Mouse (Mus musculus) skeletal muscle tissue, adult 2 months (tissue): ENCODE results near the gene Metap1d.

Experiments used
- DNase-seq: peaks from one replicate; pipeline ENCODE4 v3.0.0-alpha.2; 2012; ENCODE audit warnings: low read depth, low spot score

Gene Metap1d

DNA sequence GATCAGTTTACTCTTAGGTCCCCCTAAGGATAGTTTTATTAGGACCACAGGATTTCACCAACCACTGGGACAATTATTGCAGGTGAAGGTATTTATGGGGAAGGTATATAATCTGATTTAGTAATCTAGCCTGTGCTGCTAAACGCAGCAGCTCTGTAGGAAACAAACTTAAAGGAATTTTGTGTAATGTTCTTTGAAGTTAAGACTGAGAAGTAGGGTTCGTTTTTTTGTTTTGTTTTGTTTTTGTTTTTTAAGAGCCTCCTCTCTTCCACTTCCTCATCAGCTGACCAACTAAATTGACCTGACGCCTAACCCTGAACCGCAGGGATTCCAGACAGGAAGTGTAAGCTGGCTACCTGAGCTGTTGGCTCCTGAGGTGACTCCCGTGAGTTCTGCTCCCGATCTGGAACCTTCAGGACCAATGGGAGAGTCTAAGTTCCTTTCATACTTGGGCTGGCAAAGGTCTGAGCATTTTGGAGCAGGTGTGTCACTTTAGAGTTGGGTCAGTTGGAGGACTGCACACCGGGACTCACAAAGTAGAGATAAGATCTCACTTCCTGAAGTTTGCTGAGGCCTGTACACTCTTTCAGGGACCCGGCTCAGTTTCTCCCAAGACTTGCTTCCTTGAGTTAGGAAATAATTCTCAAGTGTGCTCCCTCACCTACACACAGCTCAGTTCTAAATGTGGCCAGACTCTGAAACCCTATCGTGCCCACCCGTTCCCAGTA lies 73.7 kb downstream of the Metap1d start:
- no peak for DNase-seq

DNA sequence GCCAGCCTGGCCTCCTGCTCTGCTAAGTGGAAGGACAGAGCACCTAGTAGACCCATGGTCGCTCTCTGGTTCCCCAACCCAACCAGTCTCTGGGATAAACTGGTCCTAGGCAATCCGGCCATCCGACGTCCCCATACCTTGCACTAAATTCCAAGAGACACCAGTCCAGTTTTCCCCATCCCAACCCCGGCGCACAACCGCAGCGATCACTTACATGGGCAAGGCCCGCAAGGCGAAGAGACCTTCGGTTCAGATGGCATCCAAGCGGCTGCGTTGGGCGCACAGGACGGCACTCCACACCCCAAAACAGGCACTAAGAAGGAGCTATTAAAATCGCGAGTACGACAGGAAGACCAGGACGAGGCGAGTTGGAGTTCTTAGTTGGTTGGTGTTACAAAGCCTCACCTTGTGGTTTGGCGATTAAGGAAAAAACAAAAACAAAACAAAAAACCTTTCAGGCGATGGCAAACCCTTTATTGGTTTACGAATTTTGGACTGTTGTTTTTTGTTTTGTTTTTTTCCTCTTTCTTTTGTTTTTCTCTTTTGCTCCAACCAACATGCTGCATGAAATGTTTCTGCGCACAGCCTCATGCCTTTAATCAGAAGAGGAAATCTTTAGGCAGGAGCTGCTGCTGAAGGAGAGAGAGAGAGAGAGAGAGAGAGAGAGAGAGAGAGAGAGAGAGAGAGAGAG lies 74.4 kb downstream of the Metap1d start:
- no peak for DNase-seq

DNA sequence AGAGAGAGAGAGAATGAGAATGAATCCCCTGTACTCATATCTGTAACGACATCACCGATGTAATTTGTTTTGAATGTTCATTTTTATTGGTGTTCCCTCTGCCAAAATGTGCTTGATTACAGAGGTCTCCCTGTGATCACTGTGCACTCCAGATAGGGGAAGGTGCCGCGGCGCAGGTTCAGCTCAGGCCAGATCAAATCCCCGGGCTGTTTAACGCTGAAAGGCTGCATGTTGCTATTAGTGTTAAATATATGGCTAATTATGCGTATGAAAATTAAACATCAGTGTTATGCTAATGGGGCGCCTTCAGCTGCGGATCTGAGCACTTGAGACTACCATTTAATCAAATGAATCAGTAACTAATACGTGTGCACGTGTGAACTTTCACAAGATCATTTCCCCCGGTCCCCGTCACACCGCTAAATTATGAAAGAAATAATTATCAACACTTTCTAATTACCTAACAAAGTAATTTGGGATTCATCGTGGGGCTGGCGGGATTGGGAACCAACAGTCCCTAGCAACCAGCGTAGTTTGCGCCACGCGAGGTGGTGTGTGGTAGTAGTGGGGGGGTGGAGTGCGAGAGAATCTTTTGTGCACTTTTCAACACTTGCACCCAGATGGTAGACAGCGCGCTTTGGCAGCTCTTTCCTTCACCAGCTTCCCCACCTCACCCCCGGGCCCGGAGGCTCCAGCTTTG lies 75.1 kb downstream of the Metap1d start, which contains the start of gene Dlx1:
TSS of gene Dlx1 (plus strand) at position 100 of the 700 bp plus-strand sequence.
- no peak for DNase-seq

DNA sequence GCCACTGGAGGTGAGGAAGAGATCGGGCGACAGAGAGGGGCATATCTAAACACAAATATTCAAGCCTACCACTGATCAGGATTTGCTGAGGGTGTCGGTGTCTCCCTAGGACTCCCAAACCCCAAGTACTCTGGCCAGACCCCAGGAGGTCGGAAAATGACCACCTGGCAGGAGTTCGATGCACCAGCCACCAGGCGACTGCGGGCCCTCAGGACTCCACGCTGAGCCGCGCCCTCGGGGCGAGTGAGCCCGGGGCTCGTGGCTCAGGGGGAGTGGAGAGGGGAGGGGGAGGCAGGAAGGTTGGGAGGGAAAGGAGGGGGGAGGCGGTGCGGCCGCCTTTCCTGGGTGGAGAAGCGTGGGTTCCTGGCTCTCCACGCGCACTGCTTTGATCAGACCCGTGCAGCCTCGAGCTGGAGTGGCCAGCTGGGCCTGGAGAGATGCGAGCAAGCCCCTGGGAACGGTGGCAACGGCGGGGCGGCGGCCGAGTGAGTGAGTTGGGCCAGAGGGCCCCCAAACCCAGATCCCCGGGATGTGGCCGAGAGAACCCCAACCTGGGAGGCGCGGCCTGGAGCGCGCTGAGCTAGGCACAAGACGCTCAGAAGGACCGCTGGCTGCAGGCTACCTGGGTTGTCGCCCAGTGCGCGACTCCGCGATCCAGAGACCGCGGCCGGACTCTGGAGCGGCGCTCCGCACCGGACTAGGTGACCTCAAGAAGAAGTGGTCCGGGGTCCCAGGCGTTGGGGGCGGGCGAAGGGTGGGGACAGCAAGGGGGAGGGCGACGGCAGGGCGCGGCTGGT lies 75.8 kb downstream of the Metap1d start:
- no peak for DNase-seq

DNA sequence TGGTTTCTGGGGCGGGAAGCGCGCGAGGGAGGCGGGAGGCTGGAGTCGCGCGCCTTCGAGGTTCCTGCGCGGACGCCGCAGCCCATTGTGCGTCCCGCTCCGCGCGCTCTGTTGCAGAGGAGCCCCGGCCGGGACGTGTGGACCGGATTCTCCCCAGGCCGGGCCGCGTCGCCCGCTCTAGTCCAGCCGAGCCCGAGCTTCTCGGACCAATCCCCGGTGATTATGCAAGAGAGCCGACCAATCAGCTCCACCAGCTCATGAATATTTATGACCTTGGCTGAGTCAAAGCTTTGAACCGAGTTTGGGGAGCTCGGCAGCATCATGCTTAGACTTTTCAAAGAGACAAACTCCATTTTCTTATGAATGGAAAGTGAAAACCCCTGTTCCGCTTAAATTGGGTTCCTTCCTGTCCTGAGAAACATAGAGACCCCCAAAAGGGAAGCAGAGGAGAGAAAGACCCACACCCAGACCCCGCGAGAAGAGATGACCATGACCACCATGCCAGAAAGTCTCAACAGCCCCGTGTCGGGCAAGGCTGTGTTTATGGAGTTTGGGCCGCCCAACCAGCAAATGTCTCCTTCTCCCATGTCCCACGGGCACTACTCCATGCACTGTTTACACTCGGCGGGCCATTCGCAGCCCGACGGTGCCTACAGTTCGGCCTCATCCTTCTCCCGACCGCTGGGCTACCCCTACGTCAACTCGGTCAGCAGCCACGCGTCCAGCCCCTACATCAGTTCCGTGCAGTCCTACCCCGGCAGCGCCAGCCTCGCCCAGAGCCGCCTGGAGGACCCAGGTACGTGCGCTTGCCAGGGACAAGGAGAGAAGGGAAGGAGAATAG lies 76.7 kb downstream of the Metap1d start:
- DNase-seq, result peak; percentile 62

DNA sequence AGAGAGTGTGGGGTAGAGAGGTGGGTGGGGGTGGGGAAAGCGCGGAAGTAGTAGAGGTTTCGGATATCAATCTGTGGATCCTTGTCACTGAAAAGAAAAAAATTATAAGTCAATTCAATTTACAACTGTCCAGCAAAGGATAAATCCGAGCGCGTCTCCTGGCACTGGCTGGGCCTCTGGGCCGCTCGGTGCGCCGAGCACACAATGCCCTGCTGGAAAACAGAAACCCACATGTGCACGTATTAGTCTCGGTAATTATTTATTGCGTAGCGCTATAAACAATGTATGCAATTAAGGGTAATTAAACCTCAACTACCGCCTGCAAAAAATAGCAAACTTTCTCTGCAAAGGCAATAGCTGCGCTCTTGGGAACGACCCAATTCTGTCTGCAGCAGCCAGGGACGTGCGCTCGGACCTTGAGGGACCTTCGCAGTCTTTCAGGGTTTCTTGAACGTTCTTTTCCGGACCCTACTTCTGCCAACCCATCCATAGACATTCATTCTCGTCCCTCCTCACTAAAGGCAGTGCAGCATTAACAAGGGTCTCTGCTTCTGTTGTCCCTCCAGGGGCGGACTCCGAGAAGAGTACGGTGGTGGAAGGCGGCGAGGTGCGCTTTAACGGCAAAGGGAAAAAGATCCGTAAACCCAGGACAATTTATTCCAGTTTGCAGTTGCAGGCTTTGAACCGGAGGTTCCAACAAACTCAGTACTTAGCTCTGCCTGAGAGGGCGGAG lies 77.5 kb downstream of the Metap1d start:
- DNase-seq, result no peak

DNA sequence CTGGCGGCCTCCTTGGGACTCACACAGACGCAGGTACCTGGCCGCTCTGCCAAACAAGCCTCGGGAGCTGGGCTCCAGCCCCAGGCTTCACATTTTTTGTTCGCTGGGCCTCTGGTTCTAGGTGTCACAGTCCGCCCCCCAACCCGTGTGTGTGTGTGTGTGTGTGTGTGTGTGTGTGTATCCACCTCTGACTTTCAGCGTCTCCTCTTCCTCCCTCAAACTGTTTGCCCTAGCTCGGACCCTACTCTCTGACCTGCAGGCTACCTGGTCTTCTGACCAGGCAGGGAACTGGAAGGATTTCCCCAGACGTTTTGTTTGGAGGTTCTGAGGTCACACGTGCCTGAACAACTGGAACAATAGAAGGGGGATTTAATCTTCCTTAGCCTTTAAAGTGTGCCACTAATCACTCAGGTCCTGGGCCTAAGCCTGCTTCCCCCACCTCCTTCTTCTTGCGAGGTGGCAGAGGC lies 78.1 kb downstream of the Metap1d start:
- no peak for DNase-seq

DNA sequence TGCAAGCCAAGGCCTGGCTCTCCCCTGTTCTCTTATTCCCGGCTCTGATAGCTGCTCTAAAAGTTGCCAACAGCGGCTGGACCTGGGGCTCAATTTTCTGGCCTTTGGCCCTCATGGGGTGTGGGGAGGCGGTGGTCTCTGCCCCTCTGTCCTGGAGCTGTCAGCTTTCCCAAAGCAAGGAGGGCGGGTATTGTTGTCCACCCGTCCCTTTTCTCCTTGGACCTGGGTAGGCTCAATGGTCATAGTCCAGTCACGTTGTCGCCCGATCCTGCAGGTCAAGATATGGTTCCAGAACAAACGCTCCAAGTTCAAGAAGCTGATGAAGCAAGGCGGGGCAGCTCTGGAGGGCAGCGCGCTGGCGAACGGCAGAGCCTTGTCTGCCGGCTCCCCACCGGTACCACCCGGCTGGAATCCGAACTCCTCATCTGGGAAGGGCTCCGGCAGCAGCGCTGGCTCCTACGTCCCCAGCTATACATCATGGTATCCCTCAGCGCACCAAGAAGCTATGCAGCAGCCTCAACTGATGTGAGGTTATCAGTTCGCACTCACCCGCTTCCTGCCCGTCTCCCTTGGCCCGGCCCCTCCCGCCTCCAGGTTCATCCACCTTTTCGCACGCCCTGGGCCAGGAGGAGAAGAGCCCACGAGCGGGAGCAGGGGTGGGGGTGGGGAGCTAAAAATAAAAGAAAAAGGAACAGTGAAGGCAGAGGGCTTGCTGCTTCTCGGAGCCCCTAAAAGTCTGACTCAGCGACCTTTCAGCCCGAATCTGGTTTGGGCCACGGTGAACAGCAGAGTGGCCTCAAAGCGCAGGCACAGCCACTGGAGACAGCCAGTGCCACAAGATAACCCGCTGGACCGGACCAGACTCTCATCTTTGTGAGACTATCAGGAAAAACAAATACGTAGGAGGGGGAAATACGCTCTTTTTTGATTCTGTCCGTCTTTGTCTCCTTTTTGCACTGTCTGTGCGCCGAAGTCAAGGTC lies 79.2 kb downstream of the Metap1d start:
- DNase-seq, result no peak

DNA sequence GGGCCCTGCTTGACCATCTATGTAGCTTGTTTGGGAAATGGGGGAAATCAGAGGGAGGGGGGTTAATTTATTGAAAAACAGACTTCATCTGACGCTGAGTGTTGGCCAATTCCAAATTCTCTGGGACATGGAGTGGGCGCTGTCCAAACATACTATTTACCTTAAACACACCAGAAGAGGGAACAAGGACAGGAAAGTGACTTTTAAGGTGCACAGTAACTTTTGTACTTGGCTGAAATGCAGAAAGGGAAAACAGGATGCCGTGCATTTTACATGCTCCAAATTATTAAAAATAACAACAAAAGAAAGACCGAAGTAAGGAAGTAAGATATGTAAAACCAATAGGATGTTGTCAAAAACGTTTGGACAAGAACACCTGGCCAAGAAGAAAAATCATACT lies 80.0 kb downstream of the Metap1d start:
- no peak for DNase-seq

DNA sequence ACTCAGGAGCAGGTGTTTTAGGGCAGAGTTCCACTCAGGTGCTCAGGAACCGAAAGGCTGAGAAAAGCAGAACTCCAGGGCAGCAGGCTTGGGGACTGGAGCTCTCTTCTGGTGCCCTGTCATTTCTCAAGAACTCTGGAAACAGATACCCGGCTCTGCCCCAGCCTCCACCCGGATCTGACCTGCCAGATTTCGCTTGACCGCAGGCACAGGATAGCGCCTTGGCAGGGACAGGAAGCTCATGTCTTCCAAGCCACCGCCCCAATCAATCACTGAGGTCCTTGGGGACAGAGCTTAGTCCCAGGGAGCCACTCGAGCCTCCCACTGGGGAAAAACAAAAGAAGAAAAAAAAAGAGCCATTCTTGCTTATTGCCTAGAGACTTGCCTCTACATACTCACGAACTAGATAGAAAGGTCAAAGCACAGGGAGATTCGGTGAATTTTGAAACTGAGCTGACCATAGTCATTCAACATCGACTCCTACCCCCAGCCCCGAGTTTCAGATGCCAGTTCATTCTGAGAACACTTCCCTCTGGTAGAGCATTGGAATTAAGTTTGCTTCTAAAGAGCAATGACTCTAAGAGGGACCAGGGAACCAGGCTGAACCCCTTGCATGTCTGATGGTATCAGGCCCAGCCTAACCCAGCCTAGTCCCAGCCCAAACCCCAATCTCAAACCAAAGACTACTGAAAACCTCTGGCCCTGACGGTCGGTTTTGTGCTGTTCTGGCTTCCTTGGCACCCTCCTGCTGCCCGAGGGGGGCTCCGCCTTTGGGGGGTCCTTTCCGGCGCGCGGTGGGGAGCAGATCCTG lies 81.4 kb downstream of the Metap1d start:
- DNase-seq, result no peak

DNA sequence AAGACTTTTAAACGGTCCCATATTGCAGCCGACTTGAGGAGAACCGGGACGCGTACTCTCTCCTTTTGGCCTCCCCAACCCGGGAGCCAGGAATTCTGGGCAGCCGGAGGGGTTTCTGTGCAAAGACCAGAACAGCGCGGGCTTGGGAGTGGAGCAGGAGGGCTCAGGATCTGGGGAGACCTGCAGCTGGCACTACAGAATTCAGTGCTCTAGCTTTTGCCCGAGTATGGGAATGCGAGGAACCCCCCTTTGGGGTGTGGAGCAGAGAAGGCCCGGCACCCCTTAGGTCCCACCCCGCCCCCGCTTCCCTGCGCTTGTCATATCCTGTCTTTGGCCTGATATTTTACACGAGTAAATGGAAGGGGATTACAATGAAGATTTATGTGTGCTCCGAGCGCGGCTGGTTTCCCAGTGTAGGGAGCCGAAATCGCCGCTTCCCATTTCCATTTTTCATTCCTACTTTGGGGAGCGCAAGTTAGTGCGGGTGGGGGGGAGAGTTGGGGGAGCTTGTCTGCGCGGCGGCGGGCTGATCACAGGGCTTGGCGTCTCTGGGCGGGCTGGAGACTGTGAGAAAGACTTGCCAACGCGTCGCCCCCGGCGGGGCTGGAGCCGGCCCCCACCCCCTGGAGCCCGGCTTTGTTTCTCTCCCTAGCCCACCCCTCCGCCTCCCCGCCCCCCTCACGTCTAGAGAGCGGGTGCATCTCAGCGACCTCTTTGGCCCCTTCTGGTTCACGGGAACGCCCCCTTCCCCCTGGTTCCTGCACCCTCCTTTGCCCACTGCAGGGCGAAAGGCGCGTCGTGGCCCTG lies 87.7 kb downstream of the Metap1d start:
- DNase-seq, result no peak

DNA sequence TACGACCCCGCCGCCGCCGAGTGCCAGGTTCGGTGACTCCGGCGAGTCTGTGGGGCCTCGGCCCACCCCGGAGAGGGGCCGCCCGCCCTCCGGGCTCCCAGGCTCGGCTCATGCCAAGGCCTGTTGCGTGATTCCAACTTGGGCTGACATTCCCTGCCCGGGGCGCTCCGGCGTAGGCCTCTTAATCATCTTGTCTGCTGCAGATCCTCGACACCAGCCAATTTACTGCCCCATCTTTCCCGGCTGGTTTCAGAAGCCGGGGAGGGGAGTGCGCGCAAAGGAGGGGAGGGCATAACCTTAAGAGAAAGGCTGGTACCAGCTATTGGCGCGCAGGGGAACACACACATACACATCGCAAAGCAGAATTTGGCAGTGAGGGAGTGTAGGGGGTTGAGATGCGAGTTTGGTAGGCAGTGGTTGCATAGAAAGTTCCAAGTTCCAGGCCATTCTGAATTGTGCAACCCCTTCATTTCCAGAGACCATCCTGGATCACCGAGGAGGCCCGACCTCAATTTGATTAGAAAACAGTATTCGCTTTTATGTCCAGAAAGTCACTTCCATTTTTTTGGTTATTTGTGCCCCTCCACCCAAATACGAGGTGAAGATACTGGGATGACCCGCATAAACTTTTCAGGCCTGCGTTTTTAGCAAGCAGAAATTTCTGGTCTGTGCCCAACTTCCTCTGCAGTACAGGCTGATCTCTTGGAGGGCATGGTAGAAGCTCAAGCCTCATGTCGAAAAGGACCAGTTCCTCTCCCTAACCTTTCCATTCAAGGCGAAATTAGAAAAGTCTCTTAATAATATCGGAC lies 88.5 kb downstream of the Metap1d start:
- no peak for DNase-seq

DNA sequence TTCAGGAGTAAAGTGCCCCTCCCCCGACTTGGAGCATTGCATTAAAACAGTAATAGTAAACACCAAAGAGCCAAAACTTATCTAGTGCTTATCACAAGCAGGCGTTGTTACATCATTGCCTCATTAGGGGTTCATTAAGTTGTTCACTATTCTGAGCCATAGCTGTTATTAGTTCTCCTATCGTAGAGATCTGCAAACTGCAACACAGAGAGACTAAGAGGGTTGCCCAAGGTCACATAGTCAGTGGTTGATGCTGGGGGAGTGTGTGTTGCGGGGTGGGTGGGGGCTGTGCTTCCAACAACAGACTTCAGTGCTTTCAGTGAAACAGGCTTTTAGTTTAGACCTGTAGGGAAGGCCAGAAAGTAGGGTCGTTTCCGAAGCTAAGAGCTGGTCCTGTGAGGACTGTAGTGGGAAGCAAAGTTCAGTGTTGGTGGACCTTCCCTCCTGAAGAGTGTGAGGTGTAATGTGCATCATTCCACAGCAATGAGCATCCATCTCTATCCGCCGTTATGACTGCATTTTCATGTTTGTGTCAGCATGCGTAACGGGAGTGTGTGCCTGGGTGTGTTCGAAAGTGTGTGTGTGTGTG lies 89.2 kb downstream of the Metap1d start:
- no peak for DNase-seq

DNA sequence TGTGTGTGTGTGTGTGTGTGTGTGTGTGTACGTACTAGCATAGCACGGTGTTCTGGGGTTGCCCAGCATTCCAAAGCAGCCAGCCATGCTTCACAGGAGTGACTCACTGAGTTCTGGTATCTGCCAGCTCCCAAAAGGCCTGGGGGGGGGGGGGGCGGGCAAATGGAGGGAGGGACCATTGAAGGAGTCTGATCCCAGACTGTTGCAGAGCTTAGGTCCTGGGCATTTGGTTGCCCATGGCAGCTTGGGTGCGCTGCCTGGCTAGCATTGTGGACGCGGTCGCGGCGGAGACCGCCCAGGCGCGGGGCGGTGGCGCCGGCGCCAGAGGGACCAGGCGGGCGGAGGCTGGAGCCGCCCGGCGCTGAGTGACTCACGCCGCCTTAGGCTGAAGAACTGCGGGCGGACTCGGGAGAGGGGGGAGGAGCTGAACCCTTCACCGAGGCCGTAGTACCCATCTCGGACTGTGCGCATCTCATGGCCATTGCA lies 89.8 kb downstream of the Metap1d start:
- no peak for DNase-seq

DNA sequence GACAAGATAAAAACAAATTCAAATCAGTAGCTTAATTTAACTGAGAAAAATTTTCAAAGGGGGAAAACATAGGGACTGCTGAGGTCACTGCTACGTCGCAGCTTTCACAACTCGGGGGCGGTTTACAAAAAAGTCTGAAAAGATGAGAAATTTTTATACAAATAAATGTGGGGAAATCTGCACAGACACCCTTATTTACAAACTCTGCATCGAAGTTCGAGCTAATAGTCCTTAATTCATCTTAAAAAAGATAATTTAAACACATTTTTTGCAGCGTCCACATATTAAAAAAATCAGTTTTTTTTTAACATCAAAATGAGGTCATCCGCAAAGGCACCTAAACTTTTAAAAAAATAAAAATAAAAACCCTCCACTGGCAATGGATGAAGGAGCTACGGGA lies 90.5 kb downstream of the Metap1d start:
- no peak for DNase-seq

DNA sequence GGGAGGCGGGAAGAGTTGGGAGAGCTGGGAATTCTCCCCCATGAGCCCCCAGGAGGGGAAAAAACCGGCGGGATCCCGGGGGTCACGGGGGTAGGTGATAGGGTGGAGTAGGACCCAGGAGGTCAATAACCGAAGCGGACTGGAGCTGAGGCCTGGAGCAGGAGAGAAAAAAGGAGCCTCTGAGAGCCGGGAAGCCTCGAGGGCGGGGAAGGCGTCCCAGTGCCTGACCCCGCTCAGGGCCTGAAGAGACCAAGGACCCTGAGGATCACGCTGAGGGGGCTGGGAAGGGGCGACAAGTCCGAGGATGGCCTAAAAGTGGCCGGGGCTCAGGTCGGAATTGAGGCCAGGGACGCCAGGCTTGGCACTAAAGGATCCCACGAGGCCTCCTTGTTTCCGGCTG lies 90.9 kb downstream of the Metap1d start:
- no peak for DNase-seq
